Mouse (Mus musculus): ENCODE measurements around the gene Zfp600.
A peak's percentile ranks its signal among the peaks of the same experiment; 100 is the strongest.
"Not testable (repeated sequence)": the region's sequence is repeated elsewhere in the genome, so short reads cannot be mapped to it uniquely, and the experiment has no call there.

The Zfp600 gene

GRCm38 (mm10) chr4:146156524-146156923, at the start of gene Zfp600:
TSS of gene Zfp600 (plus strand) at chr4:146156824.
- H3K27me3 ChIP-seq (ENCODE audit: control insufficient read depth, insufficient read depth, low read length, poor library complexity, severe bottlenecking); DNase-seq (ENCODE audit: low read depth, low spot score); H3K36me3 ChIP-seq (ENCODE audit: control insufficient read depth, insufficient read depth, low read length, poor library complexity, severe bottlenecking): not testable (repeated sequence)

DNA sequence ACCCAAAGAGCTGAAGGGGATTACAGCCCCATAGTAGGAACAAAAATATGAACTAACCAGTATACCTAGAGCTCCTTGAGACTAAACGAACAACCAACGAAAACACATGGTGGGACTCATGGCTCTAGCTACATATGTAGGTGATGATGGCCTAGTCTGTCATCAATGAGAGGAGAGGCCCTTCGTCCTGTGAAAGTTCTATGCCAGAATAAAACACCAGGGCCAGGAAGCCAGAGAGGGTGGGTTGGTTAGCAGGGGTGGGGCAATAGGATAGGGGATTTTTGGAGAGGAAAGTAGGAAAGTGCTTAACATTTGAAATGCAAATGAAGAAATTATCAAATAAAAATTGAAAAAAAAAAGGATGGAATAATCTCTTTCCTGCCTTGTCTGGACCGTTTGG, 6.3 kb downstream of the Zfp600 start:
- not testable (repeated sequence) for H3K36me3 ChIP-seq (ENCODE audit: control insufficient read depth, insufficient read depth, low read length, poor library complexity, severe bottlenecking); DNase-seq (ENCODE audit: low read depth, low spot score); H3K27me3 ChIP-seq (ENCODE audit: control insufficient read depth, insufficient read depth, low read length, poor library complexity, severe bottlenecking)

GRCm38 (mm10) chr4:146167202-146167832, 10.7 kb downstream of the Zfp600 start:
- DNase-seq (ENCODE audit: low read depth, low spot score), result not testable (repeated sequence)

DNA sequence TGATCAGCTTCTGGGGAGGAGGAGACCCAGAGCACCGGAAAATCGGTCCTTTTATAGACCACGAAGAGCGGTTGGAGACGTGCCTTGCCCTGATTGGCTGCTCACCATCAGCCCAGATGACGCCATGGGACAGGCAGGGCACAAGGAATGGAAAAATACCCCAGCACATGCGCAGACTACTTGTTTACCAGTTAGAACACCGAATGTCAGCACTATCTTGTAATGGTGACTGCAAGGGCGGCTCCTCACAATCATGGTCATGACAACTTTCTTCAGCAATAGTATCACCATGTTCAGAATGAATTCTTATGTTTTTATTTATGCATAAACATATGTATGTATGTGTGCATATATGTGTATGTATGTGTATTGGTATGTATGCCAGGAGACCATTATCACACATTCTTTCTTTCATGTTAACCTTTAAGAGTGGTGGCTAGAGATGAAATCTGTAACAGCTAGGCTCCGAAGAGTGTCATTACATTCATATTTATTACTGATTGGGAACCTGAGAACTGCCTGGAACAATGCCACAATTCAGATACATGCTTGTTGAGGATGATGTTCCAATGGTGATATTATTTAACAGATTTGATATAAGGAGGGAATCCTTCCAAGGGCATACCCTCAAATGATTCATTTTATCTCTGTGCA, 11.4 kb downstream of the Zfp600 start:
- not testable (repeated sequence) for H3K36me3 ChIP-seq (ENCODE audit: control insufficient read depth, insufficient read depth, low read length, poor library complexity, severe bottlenecking); H3K27me3 ChIP-seq (ENCODE audit: control insufficient read depth, insufficient read depth, low read length, poor library complexity, severe bottlenecking)
- DNase-seq (ENCODE audit: low read depth, low spot score), result peak; percentile 5

More at GRCm38 (mm10) chr4:146167202-146167832, 10.7 kb downstream of the Zfp600 start:
- H3K36me3 ChIP-seq (ENCODE audit: control insufficient read depth, insufficient read depth, low read length, poor library complexity, severe bottlenecking); H3K27me3 ChIP-seq (ENCODE audit: control insufficient read depth, insufficient read depth, low read length, poor library complexity, severe bottlenecking): not testable (repeated sequence)

DNA sequence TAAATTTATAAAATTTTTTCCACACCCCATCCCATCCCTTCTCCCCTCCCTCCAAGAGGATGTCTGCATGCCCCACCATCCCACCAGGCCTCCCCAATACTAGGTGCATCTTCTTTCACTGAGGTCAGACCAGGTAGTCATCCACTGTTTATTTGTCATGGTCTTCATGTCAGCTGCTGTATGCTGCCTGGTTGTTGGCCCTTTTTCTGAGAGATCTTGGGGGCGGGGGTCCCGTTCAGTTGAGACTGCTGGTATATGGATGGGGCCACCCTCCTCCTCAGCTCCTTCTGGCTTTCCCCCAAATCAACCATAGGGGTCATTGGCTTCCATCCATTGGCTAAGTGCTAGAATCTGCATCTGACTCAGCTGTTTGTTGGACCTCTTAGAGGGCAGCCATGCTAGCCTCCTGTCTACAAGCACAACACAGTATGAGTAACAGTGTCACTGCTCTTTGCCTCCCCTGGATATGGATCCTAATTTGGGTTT, 12.1 kb downstream of the Zfp600 start:
- not testable (repeated sequence) for DNase-seq (ENCODE audit: low read depth, low spot score); H3K27me3 ChIP-seq (ENCODE audit: control insufficient read depth, insufficient read depth, low read length, poor library complexity, severe bottlenecking); H3K36me3 ChIP-seq (ENCODE audit: control insufficient read depth, insufficient read depth, low read length, poor library complexity, severe bottlenecking)

GRCm38 (mm10) chr4:146173378-146174226, 17.0 kb downstream of the Zfp600 start:
- not testable (repeated sequence) for H3K27me3 ChIP-seq (ENCODE audit: control insufficient read depth, insufficient read depth, low read length, poor library complexity, severe bottlenecking); H3K36me3 ChIP-seq (ENCODE audit: control insufficient read depth, insufficient read depth, low read length, poor library complexity, severe bottlenecking)
- DNase-seq (ENCODE audit: low read depth, low spot score), result peak; percentile 4

DNA sequence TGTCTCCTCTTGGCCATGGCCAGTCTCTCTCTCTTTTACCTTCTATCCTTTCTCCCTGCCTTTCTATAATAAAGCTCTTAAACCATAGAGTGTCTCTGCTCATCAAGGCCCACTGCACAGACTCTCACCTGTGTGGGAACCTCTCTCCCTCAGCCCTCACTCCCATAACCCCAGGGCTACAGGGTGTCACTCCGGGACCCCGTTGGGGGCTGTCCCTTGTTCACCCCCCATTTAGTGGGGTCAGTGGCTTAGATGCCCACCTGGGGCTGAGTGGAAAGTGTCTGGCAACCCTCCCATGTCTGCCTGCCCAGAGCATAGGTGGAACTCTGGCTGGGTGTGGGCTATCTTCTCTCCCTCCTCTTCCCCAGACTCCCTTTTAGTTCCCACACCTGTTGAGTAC, 47.7 kb downstream of the Zfp600 start:
- H3K27me3 ChIP-seq (ENCODE audit: control insufficient read depth, insufficient read depth, low read length, poor library complexity, severe bottlenecking); DNase-seq (ENCODE audit: low read depth, low spot score); H3K36me3 ChIP-seq (ENCODE audit: control insufficient read depth, insufficient read depth, low read length, poor library complexity, severe bottlenecking): not testable (repeated sequence)

GRCm38 (mm10) chr4:146239252-146240244, 82.9 kb downstream of the Zfp600 start:
- DNase-seq (ENCODE audit: low read depth, low spot score), result not testable (repeated sequence)

DNA sequence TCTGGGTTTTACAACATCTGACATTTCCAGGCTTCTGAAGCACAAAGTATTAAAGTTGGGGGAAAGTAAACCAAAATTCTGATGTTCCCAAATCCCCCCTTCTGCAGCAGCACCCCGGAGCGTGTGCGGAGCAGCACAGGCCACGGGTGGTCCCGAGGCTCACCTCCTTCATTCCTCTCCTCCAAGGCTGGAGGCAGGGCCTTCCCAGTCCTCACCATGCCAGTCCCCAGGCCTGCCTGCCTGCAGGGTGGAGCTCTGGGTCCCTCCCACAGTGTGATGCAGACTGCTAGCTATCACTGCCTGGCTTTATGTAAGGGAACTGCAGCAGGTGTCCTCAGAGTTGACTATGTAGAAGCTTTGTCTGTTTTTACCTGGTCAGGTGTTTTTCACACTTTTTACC, 85.5 kb downstream of the Zfp600 start:
- H3K27me3 ChIP-seq (ENCODE audit: control insufficient read depth, insufficient read depth, low read length, poor library complexity, severe bottlenecking); DNase-seq (ENCODE audit: low read depth, low spot score); H3K36me3 ChIP-seq (ENCODE audit: control insufficient read depth, insufficient read depth, low read length, poor library complexity, severe bottlenecking): not testable (repeated sequence)

More at GRCm38 (mm10) chr4:146239252-146240244, 82.9 kb downstream of the Zfp600 start:
- H3K27me3 ChIP-seq (ENCODE audit: control insufficient read depth, insufficient read depth, low read length, poor library complexity, severe bottlenecking); H3K36me3 ChIP-seq (ENCODE audit: control insufficient read depth, insufficient read depth, low read length, poor library complexity, severe bottlenecking): not testable (repeated sequence)
